Mouse (Mus musculus): ENCODE data around the gene Hamp2.

DNA sequence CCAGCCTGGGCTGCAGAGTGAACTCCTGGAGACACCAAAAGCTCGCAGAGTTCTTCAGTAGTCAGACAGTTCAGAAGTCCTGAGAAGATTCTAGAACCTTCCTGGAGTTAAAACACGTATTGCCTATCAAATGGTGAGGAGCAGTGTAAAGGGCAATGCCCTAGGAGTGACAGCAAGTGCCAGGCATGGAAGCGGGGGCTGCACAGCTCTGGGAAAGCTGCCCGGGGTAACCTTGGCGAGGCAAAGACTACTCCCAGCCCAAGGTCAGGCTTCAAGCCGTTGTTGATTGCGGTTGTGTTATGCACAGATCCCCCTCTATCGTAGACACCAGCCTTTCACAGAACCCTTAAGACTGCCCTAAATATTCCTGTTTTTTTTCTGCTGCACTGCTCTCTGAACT, 44.1 kb upstream of the Hamp2 start:
- TF ChIP-seq POLR2A (IDR thresholded peaks at IDR 0.05; ENCODE audit: borderline replicate concordance, control insufficient read depth, low read depth, low read length) (no peak), CTCF (IDR thresholded peaks at IDR 0.05; ENCODE audit: control insufficient read depth, insufficient read depth, low read length) (no peak)

Measured in bone marrow, adult 2 months (tissue).